Mouse (Mus musculus): ENCODE measurements around the gene Prh1.
"Not testable (repeated sequence)": the region's sequence is repeated elsewhere in the genome, so short reads cannot be mapped to it uniquely, and the experiment has no call there.

The Prh1 gene

GRCm38 (mm10) chr6:132569509-132569908 lies at the start of gene Prh1:
TSS of gene Prh1 (plus strand) at chr6:132569809.
- DNase-seq: not testable (repeated sequence)

- not testable (repeated sequence) for DNase-seq
These were observed 26.0 kb downstream of the Prh1 start, which contains the start of gene Prp2 for GRCm38 (mm10) chr6:132595613-132596012. TSS of gene Prp2 (plus strand) at chr6:132595913.

All from kidney, postnatal 14 days (tissue).